Mouse (Mus musculus) cerebellum, postnatal 14 days (tissue): ENCODE results near the gene Klhl41.
A peak's percentile ranks its signal among the peaks of the same experiment; 100 is the strongest.

Source experiments
- DNase-seq, 2 experiments: peaks; one replicate each; pipeline ENCODE4 v3.0.0; 2021; ENCODE audit warnings: mixed read lengths in 2 of 2

Gene Klhl41

DNA sequence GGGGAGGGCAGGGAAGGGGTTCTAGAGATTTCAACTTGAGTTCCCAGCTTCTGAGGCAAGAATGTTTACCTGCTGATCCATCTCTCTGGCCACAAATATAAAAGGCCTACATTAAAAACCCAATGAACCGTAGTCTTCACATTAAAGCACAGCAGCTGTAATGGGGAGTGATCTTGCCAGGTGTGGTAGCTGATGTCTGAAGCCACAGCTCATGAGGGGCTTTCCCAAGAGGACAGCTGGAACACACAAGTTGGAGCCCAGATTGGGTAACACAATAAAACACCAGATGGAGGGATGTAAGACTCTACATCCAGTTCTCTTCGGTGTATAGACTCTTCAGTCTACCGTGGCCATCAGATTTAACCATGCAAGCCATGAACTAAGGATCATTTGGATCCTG, 14.6 kb downstream of the Klhl41 start:
- no peak for DNase-seq

DNA sequence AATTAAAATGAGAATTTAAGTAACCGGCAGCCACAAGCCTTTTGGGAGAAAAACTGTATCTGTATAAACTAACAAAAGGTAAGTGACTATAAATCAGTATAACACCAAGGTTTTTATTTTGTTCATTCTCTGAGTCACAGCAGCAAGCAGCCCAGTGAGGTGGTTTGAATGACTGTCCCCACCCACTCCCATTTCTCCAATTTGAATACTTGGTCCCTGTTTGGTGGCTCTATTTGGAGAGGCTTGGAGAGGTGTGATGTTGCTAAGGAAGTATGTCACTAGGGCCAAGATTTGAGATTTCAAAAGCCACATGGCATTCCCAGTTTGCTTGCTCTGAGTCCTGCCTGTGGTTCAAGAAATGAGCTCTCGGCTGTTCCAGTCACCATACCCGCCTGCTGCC, 20.3 kb downstream of the Klhl41 start:
- no peak for DNase-seq

DNA sequence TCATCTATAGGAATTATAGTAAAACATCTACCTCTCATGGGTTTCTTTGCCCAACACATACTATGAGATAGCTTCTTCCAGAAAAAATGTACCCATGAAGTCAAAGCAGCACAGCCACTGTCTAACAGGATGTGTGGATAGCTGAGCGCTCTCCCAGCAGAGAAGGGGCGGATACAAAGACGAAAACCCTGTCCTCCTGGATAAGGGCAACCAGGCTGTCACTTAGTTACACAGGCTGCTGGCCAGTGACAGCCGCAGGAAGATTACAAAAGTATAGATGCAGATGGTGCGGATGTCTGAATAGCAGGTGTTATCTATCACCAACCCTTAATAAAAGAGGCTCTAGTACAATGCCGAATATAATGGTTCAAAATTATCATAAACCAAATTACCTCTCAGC, 20.9 kb downstream of the Klhl41 start:
- DNase-seq = no peak

DNA sequence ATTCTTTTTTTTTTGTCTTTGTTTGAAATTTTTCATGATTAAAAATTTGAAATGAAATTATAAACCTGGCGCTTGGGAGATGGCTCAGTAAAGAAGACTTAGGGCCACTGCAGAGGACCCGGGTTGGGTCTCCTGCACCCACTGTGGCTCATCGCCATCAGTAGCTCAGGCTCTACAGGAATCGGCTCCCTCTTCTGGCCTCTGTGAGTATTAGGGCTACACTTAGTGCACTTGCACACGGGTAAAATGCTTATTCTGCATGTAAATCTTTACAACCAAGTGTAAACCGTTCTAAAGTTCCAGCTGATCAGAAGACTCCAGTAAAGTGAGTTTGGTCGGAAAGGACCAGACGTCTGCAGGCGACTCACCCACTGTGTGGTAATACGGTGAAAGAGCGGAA, 23.6 kb downstream of the Klhl41 start:
- DNase-seq = no peak

DNA sequence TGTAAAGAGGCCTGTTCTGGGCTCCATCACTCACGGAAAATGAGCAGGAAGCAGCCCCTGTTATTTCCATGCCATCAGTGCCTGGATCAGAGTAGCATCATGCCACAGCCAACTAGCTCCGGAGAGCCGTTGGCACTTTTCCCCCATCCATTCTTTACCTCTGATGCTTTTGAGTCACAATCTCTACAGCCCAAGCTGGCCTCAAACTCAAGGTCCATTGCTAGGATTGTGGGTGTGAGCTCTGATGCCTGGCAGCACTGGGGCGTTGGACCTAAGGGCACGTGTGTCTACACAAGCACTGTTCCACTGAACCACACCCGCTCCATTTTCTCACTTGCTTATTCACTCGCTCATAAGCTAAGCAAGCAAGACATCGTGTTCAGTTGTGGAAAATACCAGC, 30.5 kb downstream of the Klhl41 start:
- no peak for DNase-seq

DNA sequence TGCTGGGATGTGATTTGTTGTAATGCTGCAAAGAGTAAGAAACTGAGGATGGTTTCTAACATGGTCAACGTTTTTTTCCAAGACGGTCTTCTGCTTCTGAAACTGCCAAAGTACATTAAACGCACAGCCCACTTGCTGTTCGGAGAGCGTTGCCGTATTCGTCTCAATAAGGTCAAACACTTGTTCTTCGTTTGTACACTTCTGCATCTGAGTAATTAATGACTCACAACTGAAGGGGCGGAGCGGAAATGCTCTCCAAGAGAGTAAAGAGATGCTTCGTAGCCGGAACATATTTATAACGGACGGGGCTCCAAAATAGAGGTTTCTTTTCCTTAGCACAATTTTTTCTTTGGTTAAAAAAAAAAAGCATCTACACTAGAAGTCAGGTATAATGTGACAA, 42.3 kb downstream of the Klhl41 start:
- DNase-seq = peak in 1 of 2 experiments; percentile 10

DNA sequence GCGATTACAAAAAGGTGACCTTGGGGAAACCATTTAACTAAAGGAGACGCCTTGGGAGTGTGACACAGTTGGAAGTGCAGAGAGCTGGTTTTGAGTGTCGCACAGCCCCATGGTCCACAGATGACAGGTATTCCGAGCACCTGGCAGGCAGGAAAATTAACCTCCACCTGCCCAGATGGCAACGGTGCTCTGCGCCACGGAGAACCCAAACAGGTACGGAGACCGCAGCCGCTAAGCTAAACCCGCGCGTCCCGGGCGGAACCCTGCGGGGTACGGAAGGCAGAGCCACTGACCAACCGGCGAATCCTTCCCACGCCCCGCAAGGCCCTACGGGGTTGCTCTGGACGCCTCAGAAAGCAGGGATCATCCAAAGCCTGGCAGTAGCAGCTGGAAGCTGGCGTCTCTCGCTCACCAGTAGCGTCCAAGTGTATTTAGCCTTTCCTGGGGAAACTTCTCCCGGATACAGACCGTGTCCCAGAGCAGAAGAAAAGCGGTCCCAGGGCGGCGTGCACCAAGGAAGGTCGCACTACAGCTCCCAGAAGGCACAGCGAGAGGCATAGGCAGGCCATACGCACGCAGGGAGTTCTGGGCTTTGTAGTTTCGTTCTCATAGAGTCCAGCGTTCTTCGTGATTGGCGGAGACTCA, 43.2 kb downstream of the Klhl41 start, which contains the start of gene Fastkd1:
TSS of gene Fastkd1 (minus strand) at position 536 of the 645 bp plus-strand sequence.
- peak; percentile 87 to 89 for DNase-seq

DNA sequence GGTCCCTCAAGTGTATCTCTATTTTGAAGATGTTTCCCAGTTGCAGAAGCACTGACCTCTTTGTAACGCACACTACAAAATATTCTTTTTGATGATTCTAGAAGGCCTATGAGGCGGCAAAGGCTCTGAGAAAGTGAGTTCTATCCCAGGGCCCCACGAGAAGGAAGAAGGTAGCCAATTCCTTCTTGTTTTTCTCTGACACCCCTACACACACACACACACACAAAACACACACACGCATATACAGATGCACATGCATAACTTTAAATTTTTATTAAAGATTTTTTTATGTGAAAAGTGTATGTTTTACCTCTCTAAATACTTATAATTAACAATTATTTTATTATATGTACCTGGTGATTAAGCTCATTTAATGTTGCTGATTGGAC, 43.7 kb downstream of the Klhl41 start:
- no peak for DNase-seq

DNA sequence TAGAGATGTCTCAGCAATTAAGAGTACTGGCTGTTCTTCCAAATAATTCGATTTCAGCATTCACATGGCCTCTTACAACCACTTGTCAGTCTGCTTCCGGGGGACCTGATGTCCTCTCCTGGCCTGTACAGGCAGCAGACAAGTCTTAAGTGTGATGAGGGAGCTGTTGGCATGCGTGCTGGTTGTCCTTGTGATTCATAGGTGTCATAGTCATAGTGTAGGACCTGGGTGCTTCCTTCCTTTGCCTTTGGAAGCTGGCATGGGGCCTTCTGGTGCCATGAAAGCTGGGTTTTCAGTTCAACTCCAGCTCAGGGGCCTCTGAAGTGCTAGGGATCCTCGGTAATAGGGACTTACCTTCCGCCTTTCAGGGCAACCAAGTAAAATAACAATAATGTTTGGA, 44.2 kb downstream of the Klhl41 start:
- peak; percentile 13 to 18 for DNase-seq

DNA sequence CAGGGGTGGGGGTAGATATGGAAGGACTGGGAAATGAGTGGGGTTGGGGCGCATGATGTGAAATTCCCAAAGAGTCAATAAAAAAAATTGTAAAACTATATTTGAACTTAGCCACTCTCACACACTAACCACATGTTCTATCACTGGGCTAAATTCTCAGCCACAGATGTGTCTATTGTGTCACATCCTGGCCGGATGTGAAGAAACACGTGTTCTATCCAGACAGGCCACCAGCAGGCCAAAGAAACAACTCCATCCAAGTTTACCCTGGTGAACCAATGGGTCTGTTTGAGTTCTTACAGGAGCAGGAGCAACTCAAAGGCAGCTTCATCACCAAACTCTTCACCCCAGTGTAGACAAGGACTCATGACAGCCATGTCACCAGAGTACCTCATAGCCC, 46.6 kb downstream of the Klhl41 start:
- no peak for DNase-seq

DNA sequence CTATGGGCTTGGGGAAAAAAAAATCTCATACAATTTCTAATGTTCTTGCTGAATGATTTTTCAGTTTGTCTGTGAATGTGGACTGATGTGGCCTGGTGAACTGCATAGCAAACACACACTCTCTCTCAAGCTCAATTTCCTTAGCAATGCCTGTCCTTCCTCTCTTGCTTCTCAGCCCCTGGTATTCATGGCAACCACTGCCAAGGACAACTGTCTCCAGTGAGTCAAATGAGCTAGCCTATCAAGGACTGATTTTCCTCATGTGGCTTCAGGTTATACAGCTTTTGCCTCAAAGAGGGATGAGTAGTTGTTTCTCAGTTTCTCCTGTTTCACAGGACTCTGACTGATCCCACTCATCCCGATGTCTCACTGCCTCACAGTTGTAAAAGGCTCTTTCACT, 49.2 kb downstream of the Klhl41 start:
- DNase-seq = no peak

DNA sequence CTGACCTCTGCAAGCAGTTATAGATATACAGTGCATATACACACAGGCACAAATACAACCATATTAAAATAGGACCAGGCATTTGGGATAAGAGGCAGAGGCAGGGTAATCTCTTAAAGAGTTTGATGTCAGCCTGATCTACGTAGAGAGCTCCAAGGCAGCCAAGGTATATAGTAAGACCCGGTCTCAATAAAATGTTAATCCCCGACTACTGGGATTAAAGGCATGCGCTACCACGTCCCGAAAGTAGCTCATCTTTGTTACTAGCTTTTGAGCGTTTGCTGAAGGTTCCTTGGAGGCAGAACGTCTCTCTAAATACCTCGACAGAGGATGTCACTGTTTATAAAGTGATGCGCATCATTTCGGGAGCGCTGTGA, 52.3 kb downstream of the Klhl41 start, which contains the start of gene Ppig:
TSS of gene Ppig (plus strand) at position 273 of the 377 bp plus-strand sequence.
- DNase-seq = no peak

DNA sequence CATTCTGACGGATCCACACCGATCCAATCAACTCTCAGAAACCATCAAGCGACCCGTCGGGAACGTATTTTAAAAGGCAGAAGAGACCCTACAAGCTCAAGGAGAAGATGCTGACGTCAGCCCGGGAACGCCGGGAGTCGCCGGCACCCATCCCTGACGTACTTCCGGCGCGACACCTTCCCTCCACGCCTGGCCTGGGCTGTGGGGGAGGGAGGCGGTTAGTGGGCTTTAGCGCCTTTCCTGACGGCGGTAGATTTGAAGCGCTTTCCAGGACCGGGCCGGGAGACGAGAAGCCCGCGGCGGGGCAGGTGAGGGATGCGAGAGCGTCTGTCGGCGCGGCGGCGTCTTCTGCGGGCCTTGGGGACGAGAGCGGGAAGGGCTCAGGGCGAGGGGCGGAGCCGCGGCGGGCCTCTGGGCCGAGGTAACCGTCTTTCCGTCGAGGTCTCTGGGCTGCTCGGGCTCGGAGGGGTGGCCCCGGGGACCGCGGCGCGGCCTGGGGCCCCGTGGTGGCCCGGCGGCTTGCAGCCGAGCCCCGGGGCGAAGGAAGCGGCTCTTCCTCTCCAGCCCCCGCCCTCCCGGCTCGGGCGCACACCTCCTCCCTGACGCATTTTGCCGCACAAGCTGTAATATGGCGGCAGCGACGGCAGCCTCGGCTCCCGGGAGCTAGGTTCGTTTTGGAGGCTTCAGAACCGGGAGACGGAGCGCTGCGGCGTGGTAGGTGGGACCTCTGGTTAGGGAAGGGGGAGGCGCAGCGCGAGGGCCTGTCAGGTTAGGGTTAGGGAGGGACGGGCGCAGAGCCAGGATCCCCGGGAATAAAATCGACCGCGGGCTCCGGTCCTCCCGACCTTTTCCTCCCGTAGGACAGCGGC, 53.0 kb downstream of the Klhl41 start:
- DNase-seq = peak; percentile 96

DNA sequence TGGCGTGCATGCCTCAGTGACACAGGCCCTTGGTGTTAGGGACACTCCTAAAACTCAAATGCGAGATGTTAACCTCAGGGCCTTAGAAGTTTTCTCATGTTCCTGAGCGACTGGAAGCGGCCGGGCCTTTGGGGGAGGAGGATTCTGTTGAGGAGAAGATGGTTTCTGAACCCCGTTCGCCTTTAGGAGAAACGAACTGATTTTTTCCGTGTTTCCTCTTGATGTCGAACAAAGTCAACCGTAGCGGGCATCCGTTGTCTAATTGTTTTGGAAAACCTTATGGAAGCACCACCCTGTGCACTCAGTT, 53.6 kb downstream of the Klhl41 start:
- DNase-seq = no peak
